Mouse (Mus musculus): ENCODE measurements around the gene Olfr881. TPM values are rescaled to one million over a fixed set of nuclear protein-coding genes. Genes with fewer than 3 reads are reported as not detected.

The Olfr881 gene
- polyA plus RNA-seq (2017; shearing (Covaris generic)) = not detected

DNA sequence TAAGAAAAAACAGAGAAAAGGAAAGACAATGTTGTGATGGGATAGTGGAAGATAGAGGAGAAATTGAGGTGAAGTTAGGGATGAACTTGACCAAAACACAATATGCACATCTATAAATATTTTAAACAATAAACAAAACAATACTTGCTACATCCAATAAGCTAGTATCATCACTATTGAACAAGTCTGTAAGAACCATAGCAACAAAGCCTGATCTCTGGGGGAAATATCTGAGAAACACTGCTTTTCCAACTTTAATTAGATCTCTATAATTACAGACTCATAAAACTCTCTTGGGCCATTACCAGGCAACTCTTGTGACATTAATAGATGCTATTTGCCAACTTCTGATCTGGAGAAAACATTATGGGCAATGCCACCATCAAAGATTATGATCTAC is at the start of gene Olfr881:
Gene Olfr881, plus strand, starts transcription at position 301 of the 400 bp plus-strand sequence.

DNA sequence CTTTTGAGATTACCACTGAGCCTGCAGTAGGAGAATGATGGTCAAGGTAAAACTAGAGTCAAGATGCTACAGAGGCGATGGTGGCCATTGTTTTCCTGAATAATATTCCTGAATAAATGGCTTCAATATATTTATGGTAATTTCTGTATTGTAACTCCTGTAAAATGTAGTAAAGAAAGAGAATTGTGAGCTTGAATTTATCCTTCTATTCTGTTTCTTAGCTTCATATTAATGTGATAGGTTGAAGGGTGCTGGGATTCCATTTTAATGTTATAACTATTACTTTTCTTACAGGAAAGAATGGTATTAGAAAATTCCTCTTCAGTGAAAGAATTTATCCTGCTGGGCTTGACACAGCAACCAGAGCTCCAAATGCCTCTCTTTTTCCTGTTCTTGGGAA is 33.9 kb downstream of the Olfr881 start, which contains the start of gene Olfr883:
Gene Olfr883, plus strand, starts transcription at position 301 of the 400 bp plus-strand sequence.

Other genes with a start within 250 kb of the Olfr881 start
- not detected for gene Olfr874, start 246.7 kb upstream of the Olfr881 start, polyA plus RNA-seq (2017; shearing (Covaris generic))
- gene Olfr875, start 220.0 kb upstream of the Olfr881 start, polyA plus RNA-seq (2017; shearing (Covaris generic)) = not detected
- not detected for gene Olfr876, start 188.8 kb upstream of the Olfr881 start, polyA plus RNA-seq (2017; shearing (Covaris generic))
- not detected for gene Olfr877, start 137.6 kb upstream of the Olfr881 start, polyA plus RNA-seq (2017; shearing (Covaris generic))
- gene Olfr145, start 95.1 kb upstream of the Olfr881 start, polyA plus RNA-seq (2017; shearing (Covaris generic)) = not detected
- not detected for gene Olfr878, start 74.0 kb upstream of the Olfr881 start, polyA plus RNA-seq (2017; shearing (Covaris generic))
- gene Olfr883, start 34.0 kb downstream of the Olfr881 start, polyA plus RNA-seq (2017; shearing (Covaris generic)) = not detected
- not detected for gene Olfr884, start 54.7 kb downstream of the Olfr881 start, polyA plus RNA-seq (2017; shearing (Covaris generic))
- gene Olfr885, start 69.5 kb downstream of the Olfr881 start, polyA plus RNA-seq (2017; shearing (Covaris generic)) = not detected
- gene Olfr887, start 92.2 kb downstream of the Olfr881 start, polyA plus RNA-seq (2017; shearing (Covaris generic)) = not detected
- gene Olfr888, start 116.3 kb downstream of the Olfr881 start, polyA plus RNA-seq (2017; shearing (Covaris generic)) = not detected
- gene Olfr889, start 123.4 kb downstream of the Olfr881 start, polyA plus RNA-seq (2017; shearing (Covaris generic)) = 0.20 TPM
- not detected for gene Olfr890, start 150.7 kb downstream of the Olfr881 start, polyA plus RNA-seq (2017; shearing (Covaris generic))
- not detected for gene Olfr891, start 189.0 kb downstream of the Olfr881 start, polyA plus RNA-seq (2017; shearing (Covaris generic))
- not detected for gene Olfr893, start 216.5 kb downstream of the Olfr881 start, polyA plus RNA-seq (2017; shearing (Covaris generic))
- gene Olfr894, start 226.2 kb downstream of the Olfr881 start, polyA plus RNA-seq (2017; shearing (Covaris generic)) = not detected